Mouse (Mus musculus) lung, postnatal 0 days (tissue): ENCODE data around the gene Ptprt. TPM values are rescaled to one million over a fixed set of nuclear protein-coding genes. Genes with fewer than 3 reads are reported as not detected.

Experiments
- ATAC-seq: fragments of 200-750 bp; cut with Nextera tagmentation; 2 replicates; pipeline ENCODE4 v1.8.0; 2017; ENCODE audit warnings: moderate library complexity
- DNase-seq: peaks from one replicate; pipeline ENCODE4 v3.0.0-alpha.2; 2016; ENCODE audit warnings: low spot score
- H3K27ac ChIP-seq: fragments of 300-500 bp; sonication (generic); 2 replicates; pipeline ENCODE4 v1.5.1; 2014; ENCODE audit warnings: antibody characterized with exemption, mild to moderate bottlenecking, low read length, mixed read lengths
- H3K27me3 ChIP-seq: fragments of 300-500 bp; sonication (generic); replicated peaks from 2 replicates; pipeline ENCODE4 v1.6.1; 2014; ENCODE audit warnings: low read length, mixed read lengths; ENCODE audit not compliant: insufficient read depth
- H3K36me3 ChIP-seq: fragments of 300-500 bp; sonication (generic); 2 replicates; pipeline ENCODE4 v1.6.1; 2014; ENCODE audit warnings: low read length, mixed read lengths; ENCODE audit not compliant: insufficient read depth
- H3K4me1 ChIP-seq: fragments of 300-500 bp; sonication (generic); 2 replicates; pipeline ENCODE4 v1.6.1; 2014; ENCODE audit warnings: antibody characterized with exemption, low read depth, low read length, mixed read lengths; ENCODE audit not compliant: insufficient read depth
- H3K4me2 ChIP-seq: fragments of 300-500 bp; sonication (generic); replicated peaks from 2 replicates; pipeline ENCODE4 v1.6.1; 2014; ENCODE audit warnings: low read depth, mild to moderate bottlenecking, low read length, moderate library complexity, mixed read lengths
- H3K4me3 ChIP-seq: fragments of 300-500 bp; sonication (generic); 2 replicates; pipeline ENCODE4 v1.5.1; 2014; ENCODE audit warnings: low read depth, low read length
- H3K9ac ChIP-seq: fragments of 300-500 bp; sonication (generic); replicated peaks from 2 replicates; pipeline ENCODE4 v1.6.1; 2014; ENCODE audit warnings: low read depth, mild to moderate bottlenecking
- H3K9me3 ChIP-seq: fragments of 300-500 bp; sonication (generic); 2 replicates; pipeline ENCODE4 v1.6.1; 2016; ENCODE audit warnings: low read length, mixed read lengths
- CTCF ChIP-seq: IDR thresholded peaks from 2 replicates; pipeline ENCODE4 v1.5.1; 2016; ENCODE audit warnings: antibody characterized with exemption, mild to moderate bottlenecking
- EP300 ChIP-seq: IDR thresholded peaks from 2 replicates; pipeline ENCODE4 v1.6.1; 2016; ENCODE audit warnings: antibody characterized with exemption, mild to moderate bottlenecking, control low read depth
- WGBS: fragments of 180-500 bp; shearing (Covaris S2); extraction: QIAGEN DNeasy Blood & Tissue Kit; methylation state at CpG from one replicate; pipeline ENCODE4 v1.1.7; 2014; 5-methylcytosine and 5-hydroxymethylcytosine counted together
- polyA plus RNA-seq: library from polyadenylated mRNA; unstranded; fragments of >200 nt; fragmentation: Nextera tagmentation; extraction: Ambion mirVana; gene quantifications from 2 replicates; pipeline ENCODE4 v1.2.1, GENCODE M21; 2015

The Ptprt gene
- polyA plus RNA-seq, 1 experiment from 2014 or later, result 0.37 TPM

GRCm38 (mm10) chr2:162513072-162513471 is 147.9 kb downstream of the Ptprt start:
- WGBS, result 71% methylated on average over 4 of the region's 4 CpGs
- no peaks in the 10 kb centered on the region for H3K36me3 ChIP-seq

GRCm38 (mm10) chr2:162512094-162512493 is 148.9 kb downstream of the Ptprt start:
- no peak overlapping the region for H3K27ac ChIP-seq
- no peaks in the 10 kb centered on the region for H3K4me1 ChIP-seq
- H3K9ac ChIP-seq, result no peak overlapping the region
- 62% methylated on average over 1 of the region's 1 CpGs for WGBS
- TF ChIP-seq CTCF (0 out of 2 replicates have a peak, but pooled peaks have one; percentile 14), EP300 (no peak)
- DNase-seq (no peak), ATAC-seq (no peak)
- H3K4me3 ChIP-seq, result no peak overlapping the region
- no peak overlapping the region for H3K4me2 ChIP-seq
- H3K27me3 ChIP-seq, result no peaks in the 10 kb centered on the region
- H3K36me3 ChIP-seq, result no peaks in the 10 kb centered on the region
- H3K9me3 ChIP-seq, result no peaks in the 10 kb centered on the region

More at GRCm38 (mm10) chr2:162513072-162513471, 147.9 kb downstream of the Ptprt start:
- DNase-seq, result no peak
- H3K9ac ChIP-seq, result no peak overlapping the region
- no peaks in the 10 kb centered on the region for H3K27me3 ChIP-seq
- H3K4me1 ChIP-seq, result no peaks in the 10 kb centered on the region
- no peak overlapping the region for H3K4me2 ChIP-seq
- TF ChIP-seq EP300, result no peak
- TF ChIP-seq CTCF, result no peak
- H3K27ac ChIP-seq, result no peak overlapping the region
- H3K4me3 ChIP-seq, result no peak overlapping the region
- no peaks in the 10 kb centered on the region for H3K9me3 ChIP-seq
- no peak for ATAC-seq

GRCm38 (mm10) chr2:162509016-162509415 is 151.9 kb downstream of the Ptprt start:
- no peaks in the 10 kb centered on the region for H3K9me3 ChIP-seq
- H3K27ac ChIP-seq, result no peak overlapping the region

GRCm38 (mm10) chr2:162507664-162508063 is 153.3 kb downstream of the Ptprt start:
- DNase-seq (no peak), ATAC-seq (no peak)
- WGBS, result 87% methylated on average over 10 of the region's 10 CpGs
- H3K27me3 ChIP-seq, result no peaks in the 10 kb centered on the region
- TF ChIP-seq EP300, result no peak
- no peak overlapping the region for H3K9ac ChIP-seq
- H3K27ac ChIP-seq, result no peak overlapping the region
- H3K4me1 ChIP-seq, result no peaks in the 10 kb centered on the region
- no peaks in the 10 kb centered on the region for H3K36me3 ChIP-seq
- no peaks in the 10 kb centered on the region for H3K9me3 ChIP-seq
- no peak overlapping the region for H3K4me2 ChIP-seq
- H3K4me3 ChIP-seq, result no peak overlapping the region

More at GRCm38 (mm10) chr2:162509016-162509415, 151.9 kb downstream of the Ptprt start:
- 75% methylated on average over 5 of the region's 5 CpGs for WGBS
- no peaks in the 10 kb centered on the region for H3K4me1 ChIP-seq
- H3K9ac ChIP-seq, result no peak overlapping the region
- TF ChIP-seq CTCF, result no peak
- TF ChIP-seq EP300, result no peak
- no peaks in the 10 kb centered on the region for H3K27me3 ChIP-seq
- no peaks in the 10 kb centered on the region for H3K36me3 ChIP-seq
- H3K4me3 ChIP-seq, result no peak overlapping the region
- ATAC-seq (no peak), DNase-seq (no peak)
- no peak overlapping the region for H3K4me2 ChIP-seq

GRCm38 (mm10) chr2:162504850-162505249 is 156.1 kb downstream of the Ptprt start:
- no peaks in the 10 kb centered on the region for H3K9me3 ChIP-seq
- WGBS, result 80% methylated on average over 4 of the region's 4 CpGs
- ATAC-seq (no peak), DNase-seq (no peak)
- no peak overlapping the region for H3K4me3 ChIP-seq
- H3K4me2 ChIP-seq, result no peak overlapping the region
- H3K36me3 ChIP-seq, result no peaks in the 10 kb centered on the region
- no peak overlapping the region for H3K27ac ChIP-seq
- H3K27me3 ChIP-seq, result no peaks in the 10 kb centered on the region
- no peaks in the 10 kb centered on the region for H3K4me1 ChIP-seq
- TF ChIP-seq CTCF (no peak), EP300 (no peak)
- H3K9ac ChIP-seq, result no peak overlapping the region

- Histone ChIP-seq H3K4me3 (no peak overlapping the region), H3K9me3 (no peaks in the 10 kb centered on the region), H3K9ac (no peak overlapping the region), H3K27ac (no peak overlapping the region), H3K36me3 (no peaks in the 10 kb centered on the region), H3K4me2 (no peak overlapping the region), H3K4me1 (no peaks in the 10 kb centered on the region), H3K27me3 (no peaks in the 10 kb centered on the region)
- ATAC-seq, result no peak
- TF ChIP-seq EP300 (no peak), CTCF (no peak)
- WGBS, result 55% methylated on average over 9 of the region's 9 CpGs
- DNase-seq, result no peak
These were observed 161.4 kb downstream of the Ptprt start for GRCm38 (mm10) chr2:162499501-162499915.

GRCm38 (mm10) chr2:162498191-162498590 is 162.8 kb downstream of the Ptprt start:
- WGBS, result 39% methylated on average over 3 of the region's 3 CpGs
- no peaks in the 10 kb centered on the region for H3K9me3 ChIP-seq
- H3K4me1 ChIP-seq, result no peaks in the 10 kb centered on the region
- no peak overlapping the region for H3K9ac ChIP-seq
- no peaks in the 10 kb centered on the region for H3K27me3 ChIP-seq
- H3K4me2 ChIP-seq, result no peak overlapping the region
- ATAC-seq (no peak), DNase-seq (no peak)
- no peaks in the 10 kb centered on the region for H3K36me3 ChIP-seq
- H3K4me3 ChIP-seq, result no peak overlapping the region
- no peak overlapping the region for H3K27ac ChIP-seq
- TF ChIP-seq CTCF (no peak), EP300 (no peak)
